Mouse (Mus musculus) E14TG2a.4 (cell line): ENCODE data around the gene Fth1.

Experiments used
- CTCF ChIP-seq: conservative IDR thresholded peaks from 2 replicates; pipeline ENCODE4 v1.5.1; 2014; ENCODE audit warnings: low read length
- NANOG ChIP-seq: IDR thresholded peaks from 2 replicates; pipeline ENCODE4 v1.6.1; 2014; ENCODE audit warnings: borderline replicate concordance, low read length, mixed read lengths
- POU5F1 ChIP-seq: IDR thresholded peaks from 2 replicates; pipeline ENCODE4 v1.6.1; 2014; ENCODE audit warnings: low read length, borderline replicate concordance

GRCm38 (mm10) chr19:9997204-9998062 lies 17.0 kb downstream of the Fth1 start:
- TF ChIP-seq CTCF: no peak
- TF ChIP-seq POU5F1: no peak
- no peak for TF ChIP-seq NANOG
